8 mouse cellular contexts compared by ENCODE assay signal in genomic region chr8:106210035-106210731, GRCm38 (mm10). TPM values are rescaled to one million over a fixed set of nuclear protein-coding genes. Genes with fewer than 3 reads are reported as not detected.
DNase-seq lines count a peak whose midpoint lies in the region; ATAC-seq and TF ChIP-seq lines count a peak whose summit lies in the region.

No protein-coding gene starts in this region.

- H3K4me1 ChIP-seq in embryonic facial prominence, embryonic 14.5 days (ENCODE audit: control insufficient read depth, insufficient read depth, low read length): 0 out of 2 replicates have a peak, but pooled peaks cover 11% of the 10 kb centered on the region
- H3K4me1 ChIP-seq in hindbrain, embryonic 16.5 days (ENCODE audit: control insufficient read depth, insufficient read depth, low read depth, low read length): peaks cover 12% of the 10 kb centered on the region
- peaks cover 3% of the 10 kb centered on the region; the same call in 1 of the 2 replicates for H3K4me1 ChIP-seq in stomach, postnatal 0 days (replicated peaks; ENCODE audit: control insufficient read depth, insufficient read depth)

- peak overlapping the region; percentile 79 for H3K4me3 ChIP-seq in embryonic facial prominence, embryonic 14.5 days (ENCODE audit: low read depth, low read length)
- H3K4me3 ChIP-seq in hindbrain, embryonic 16.5 days (ENCODE audit: low read length): peak overlapping the region; percentile 92
- peak overlapping the region; percentile 60 for H3K4me3 ChIP-seq in stomach, postnatal 0 days (ENCODE audit: low read depth, low read length)

- DNase-seq in adrenal gland, adult 2 months: peak; percentile 22
- DNase-seq in adrenal gland, adult 8-10 months: no peak
- peak; percentile 66 to 69 for DNase-seq in right cerebral cortex, postnatal 10 days (ENCODE audit: low spot score in 2 of 2)
- DNase-seq in right cerebral cortex, postnatal 4 days: no peak
- DNase-seq in embryonic facial prominence, embryonic 14.5 days (ENCODE audit: low spot score): peak; percentile 17
- peak; percentile 10 for DNase-seq in lung, postnatal 25 days (ENCODE audit: low spot score)
- peak; percentile 34 for DNase-seq in stomach, postnatal 0 days (ENCODE audit: low spot score)

- no peaks in the 10 kb centered on the region for H3K9me3 ChIP-seq in embryonic facial prominence, embryonic 14.5 days (ENCODE audit: control insufficient read depth, low read length)
- no peaks in the 10 kb centered on the region for H3K9me3 ChIP-seq in hindbrain, embryonic 16.5 days (ENCODE audit: control insufficient read depth, low read length)
- no peaks in the 10 kb centered on the region for H3K9me3 ChIP-seq in stomach, postnatal 0 days (ENCODE audit: control insufficient read depth, low read length)

- H3K36me3 ChIP-seq in embryonic facial prominence, embryonic 14.5 days (ENCODE audit: control insufficient read depth, insufficient read depth, low read length): peaks cover 54% of the 10 kb centered on the region
- H3K36me3 ChIP-seq in hindbrain, embryonic 16.5 days (ENCODE audit: control insufficient read depth, insufficient read depth, low read length): peaks cover 4% of the 10 kb centered on the region; the same call in 1 of the 2 replicates
- H3K36me3 ChIP-seq in stomach, postnatal 0 days (ENCODE audit: control insufficient read depth, insufficient read depth, low read length): peaks cover 3% of the 10 kb centered on the region

- peak overlapping the region; percentile 74 for H3K4me2 ChIP-seq in embryonic facial prominence, embryonic 14.5 days (ENCODE audit: low read depth, low read length)
- peak overlapping the region; percentile 66 for H3K4me2 ChIP-seq in hindbrain, embryonic 16.5 days (ENCODE audit: low read length)
- H3K4me2 ChIP-seq in stomach, postnatal 0 days (replicated peaks; ENCODE audit: low read depth): peak overlapping the region; percentile 75

- H3K9ac ChIP-seq in embryonic facial prominence, embryonic 14.5 days (ENCODE audit: low read depth, low read length): peak overlapping the region; percentile 87
- H3K9ac ChIP-seq in hindbrain, embryonic 16.5 days (ENCODE audit: low read depth, low read length): peak overlapping the region; percentile 95
- peak overlapping the region; percentile 91 for H3K9ac ChIP-seq in stomach, postnatal 0 days (ENCODE audit: low read length)

- no peak for TF ChIP-seq CTCF in stomach, postnatal 0 days (IDR thresholded peaks at IDR 0.05; ENCODE audit: low read depth)

- peak overlapping the region; percentile 95 for H3K27ac ChIP-seq in embryonic facial prominence, embryonic 14.5 days (replicated peaks; ENCODE audit: low read depth, low read length)
- H3K27ac ChIP-seq in hindbrain, embryonic 16.5 days (ENCODE audit: low read depth, low read length): peak overlapping the region; percentile 97
- H3K27ac ChIP-seq in stomach, postnatal 0 days (replicated peaks): peak overlapping the region; percentile 94

- H3K27me3 ChIP-seq in embryonic facial prominence, embryonic 14.5 days (replicated peaks; ENCODE audit: control insufficient read depth, insufficient read depth, low read length): no peaks in the 10 kb centered on the region
- H3K27me3 ChIP-seq in hindbrain, embryonic 16.5 days (replicated peaks; ENCODE audit: control insufficient read depth, insufficient read depth, low read length): no peaks in the 10 kb centered on the region
- H3K27me3 ChIP-seq in stomach, postnatal 0 days (ENCODE audit: control insufficient read depth, insufficient read depth, low read length): no peaks in the 10 kb centered on the region

- no peak for TF ChIP-seq EP300 in stomach, postnatal 0 days (optimal IDR thresholded peaks at IDR 0.05)

- under 1% methylated on average over 28 of the region's 35 CpGs for WGBS in embryonic facial prominence, embryonic 14.5 days
- WGBS in hindbrain, embryonic 16.5 days: under 1% methylated on average over 35 of the region's 35 CpGs
- WGBS in stomach, postnatal 0 days: under 1% methylated on average over 34 of the region's 35 CpGs

- peak; percentile 61 for ATAC-seq in embryonic facial prominence, embryonic 14.5 days (ENCODE audit: low read depth)
- peak; percentile 67 for ATAC-seq in hindbrain, embryonic 16.5 days
- ATAC-seq in stomach, postnatal 0 days (ENCODE audit: low FRiP score, low TSS enrichment): peak; percentile 58

RNA-seq across cellular contexts. Expression of gene Slc7a6os, which starts 0.6 kb away (rescaled TPM):
- 10 to 100 TPM; 24.2 to 25.1 TPM for total RNA-seq in adrenal gland, adult 2 months (2021)
- polyA plus RNA-seq in adrenal gland, adult 2 months (2012; rRNA removed): 14.1 and 14.7 TPM in 2 replicates
- 10 to 100 TPM; 21.4 to 32.1 (median 28.3) TPM for total RNA-seq in adrenal gland, adult 8-10 months (2022)
- 29.4 and 31.5 TPM in 2 replicates for polyA plus RNA-seq in embryonic facial prominence, embryonic 14.5 days (2014; fragmentation: Nextera tagmentation; extraction: Ambion mirVana)
- polyA plus RNA-seq in hindbrain, embryonic 16.5 days (2015; fragmentation: Nextera tagmentation; extraction: Ambion mirVana): 28.4 and 29.9 TPM in 2 replicates
- 18.6 and 18.8 TPM in 2 replicates for polyA plus RNA-seq in stomach, postnatal 0 days (2015; fragmentation: Nextera tagmentation; extraction: Ambion mirVana)

RNA-seq across cellular contexts. Expression of gene Prmt7, which starts 0.6 kb away (rescaled TPM):
- 10 to 100 TPM; 23.0 to 28.1 TPM for total RNA-seq in adrenal gland, adult 2 months (2021)
- 14.1 and 19.8 TPM in 2 replicates for polyA plus RNA-seq in adrenal gland, adult 2 months (2012; rRNA removed)
- 10 to 100 TPM; 26.2 to 30.4 (median 29.1) TPM for total RNA-seq in adrenal gland, adult 8-10 months (2022)
- 38.7 and 47.6 TPM in 2 replicates for polyA plus RNA-seq in embryonic facial prominence, embryonic 14.5 days (2014; fragmentation: Nextera tagmentation; extraction: Ambion mirVana)
- 64.7 and 64.8 TPM in 2 replicates for polyA plus RNA-seq in hindbrain, embryonic 16.5 days (2015; fragmentation: Nextera tagmentation; extraction: Ambion mirVana)
- polyA plus RNA-seq in stomach, postnatal 0 days (2015; fragmentation: Nextera tagmentation; extraction: Ambion mirVana): 21.9 and 22.1 TPM in 2 replicates

RNA-seq across cellular contexts. Expression of gene Slc7a6, which starts 41.5 kb away (rescaled TPM):
- 10 to 100 TPM; 27.2 to 34.0 TPM for total RNA-seq in adrenal gland, adult 2 months (2021)
- polyA plus RNA-seq in adrenal gland, adult 2 months (2012; rRNA removed): 17.3 and 26.5 TPM in 2 replicates
- 10 to 100 TPM; 16.9 to 22.5 (median 21.0) TPM for total RNA-seq in adrenal gland, adult 8-10 months (2022)
- polyA plus RNA-seq in embryonic facial prominence, embryonic 14.5 days (2014; fragmentation: Nextera tagmentation; extraction: Ambion mirVana): 46.9 and 51.6 TPM in 2 replicates
- polyA plus RNA-seq in hindbrain, embryonic 16.5 days (2015; fragmentation: Nextera tagmentation; extraction: Ambion mirVana): 35.7 and 47.9 TPM in 2 replicates
- 24.3 and 25.8 TPM in 2 replicates for polyA plus RNA-seq in stomach, postnatal 0 days (2015; fragmentation: Nextera tagmentation; extraction: Ambion mirVana)

RNA-seq across cellular contexts. Expression of gene Pla2g15, which starts 60.0 kb away (rescaled TPM):
- total RNA-seq in adrenal gland, adult 2 months (2021): 10 to 100 TPM; 21.9 to 38.8 TPM
- polyA plus RNA-seq in adrenal gland, adult 2 months (2012; rRNA removed): 21.9 and 22.1 TPM in 2 replicates
- total RNA-seq in adrenal gland, adult 8-10 months (2022): 10 to 100 TPM; 31.7 to 39.8 (median 35.4) TPM
- polyA plus RNA-seq in embryonic facial prominence, embryonic 14.5 days (2014; fragmentation: Nextera tagmentation; extraction: Ambion mirVana): 6.8 and 7.2 TPM in 2 replicates
- 23.5 and 24.2 TPM in 2 replicates for polyA plus RNA-seq in hindbrain, embryonic 16.5 days (2015; fragmentation: Nextera tagmentation; extraction: Ambion mirVana)
- 5.6 and 5.7 TPM in 2 replicates for polyA plus RNA-seq in stomach, postnatal 0 days (2015; fragmentation: Nextera tagmentation; extraction: Ambion mirVana)

Comparison
In these comparisons a context has a peak if more than half of its experiments do, and no peak if none do; other contexts are left out.
1. DNase-seq: peak in adrenal gland, adult 2 months (single experiment), right cerebral cortex, postnatal 10 days (2 of 2), embryonic facial prominence, embryonic 14.5 days (single experiment), lung, postnatal 25 days (single experiment) and stomach, postnatal 0 days (single experiment); none in adrenal gland, adult 8-10 months (single experiment) and right cerebral cortex, postnatal 4 days (single experiment).
2. Peak in every context shown above with its lines, with median percentiles within 50 percentile points of each other: ATAC-seq, H3K27ac ChIP-seq, H3K4me2 ChIP-seq, H3K4me3 ChIP-seq and H3K9ac ChIP-seq.